Mouse (Mus musculus) hindbrain, embryonic 11.5 days (tissue): ENCODE data around the gene Cpt1c. TPM values are rescaled to one million over a fixed set of nuclear protein-coding genes. Genes with fewer than 3 reads are reported as not detected.

Experiments used
- ATAC-seq: fragments of 200-750 bp; cut with Nextera tagmentation; 2 replicates; pipeline ENCODE4 v1.8.0; 2017; ENCODE audit warnings: mild to moderate bottlenecking, moderate TSS enrichment, moderate library complexity; ENCODE audit not compliant: low FRiP score
- DNase-seq: peaks from one replicate; pipeline ENCODE4 v3.0.0-alpha.2; 2015; ENCODE audit warnings: low spot score
- H3K27ac ChIP-seq: fragments of 300-500 bp; sonication (generic); 2 replicates; pipeline ENCODE4 v1.5.1; 2014; ENCODE audit warnings: mild to moderate bottlenecking, low read depth, low read length
- H3K27me3 ChIP-seq: fragments of 300-500 bp; sonication (generic); 2 replicates; pipeline ENCODE4 v1.6.1; 2014; ENCODE audit warnings: mild to moderate bottlenecking, low read length, moderate library complexity, mixed read lengths; ENCODE audit not compliant: control insufficient read depth, insufficient read depth
- H3K36me3 ChIP-seq: fragments of 300-500 bp; sonication (generic); 2 replicates; pipeline ENCODE4 v1.6.1; 2014; ENCODE audit warnings: mild to moderate bottlenecking, low read length, moderate library complexity, mixed read lengths; ENCODE audit not compliant: control insufficient read depth, insufficient read depth
- H3K4me1 ChIP-seq: fragments of 300-500 bp; sonication (generic); replicated peaks from 2 replicates; pipeline ENCODE4 v1.6.1; 2014; ENCODE audit warnings: low read length, mixed read lengths; ENCODE audit not compliant: control insufficient read depth, insufficient read depth
- H3K4me2 ChIP-seq: fragments of 300-500 bp; sonication (generic); replicated peaks from 2 replicates; pipeline ENCODE4 v1.6.1; 2014; ENCODE audit warnings: mild to moderate bottlenecking, low read depth, low read length
- H3K4me3 ChIP-seq: fragments of 300-500 bp; sonication (generic); 2 replicates; pipeline ENCODE4 v1.5.1; 2014; ENCODE audit warnings: low read depth, low read length
- H3K9ac ChIP-seq: fragments of 300-500 bp; sonication (generic); 2 replicates; pipeline ENCODE4 v1.6.1; 2014; ENCODE audit warnings: low read depth, low read length
- H3K9me3 ChIP-seq: fragments of 300-500 bp; sonication (generic); 2 replicates; pipeline ENCODE4 v1.6.1; 2016; ENCODE audit warnings: low read length; ENCODE audit not compliant: control insufficient read depth
- WGBS: fragments of 180-500 bp; shearing (Covaris S2); extraction: QIAGEN DNeasy Blood & Tissue Kit; methylation state at CpG from one replicate; pipeline ENCODE4 v1.1.7; 2014; 5-methylcytosine and 5-hydroxymethylcytosine counted together
- polyA plus RNA-seq: library from polyadenylated mRNA; unstranded; fragments of >200 nt; fragmentation: Nextera tagmentation; extraction: Ambion mirVana; gene quantifications from 2 replicates; pipeline ENCODE4 v1.2.1, GENCODE M21; 2014

The Cpt1c gene
- polyA plus RNA-seq, 1 experiment from 2014 or later = 23.5 TPM

DNA sequence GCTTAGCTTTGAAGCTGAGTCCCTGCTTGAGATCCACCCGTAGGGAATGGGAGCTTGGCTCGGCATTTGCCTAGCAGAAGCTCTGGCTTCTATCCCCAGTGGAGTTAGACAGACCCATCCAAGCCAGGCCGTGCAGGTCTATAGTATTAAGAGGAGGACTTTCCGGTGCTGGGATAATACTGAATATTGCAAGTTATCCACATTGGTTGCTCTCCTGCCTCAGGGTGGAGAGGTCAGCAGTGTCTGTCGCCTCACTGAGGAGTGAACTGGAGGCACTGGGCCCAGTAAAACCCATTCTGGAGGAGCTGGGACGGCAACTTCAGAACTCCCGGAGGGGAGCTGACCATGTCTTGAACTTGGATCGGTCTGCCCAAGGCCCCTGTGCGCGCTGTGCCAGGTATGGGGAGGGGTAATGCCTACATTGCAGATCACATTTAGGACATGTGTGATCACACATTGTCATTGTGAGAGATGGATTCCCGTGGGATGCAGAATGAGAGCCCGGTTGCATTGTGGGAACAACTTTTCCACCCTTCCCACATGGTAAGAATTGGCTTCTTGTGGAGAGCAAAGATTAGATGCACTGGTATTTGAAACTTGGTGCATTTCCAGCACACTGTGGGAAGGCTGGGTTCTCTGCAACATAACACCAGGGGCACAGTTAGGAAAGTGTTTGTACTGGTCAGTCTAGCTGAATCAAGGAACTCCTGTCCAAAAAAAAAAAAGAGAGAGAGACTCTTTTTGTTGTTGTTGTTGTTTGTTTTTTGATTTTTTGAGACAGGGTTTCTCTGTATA, 20.4 kb downstream of the Cpt1c start:
- ATAC-seq (no peak), DNase-seq (no peak)
- no peak overlapping the region for H3K4me2 ChIP-seq
- H3K27me3 ChIP-seq = peaks cover 20% of the 10 kb centered on the region
- H3K4me3 ChIP-seq = no peak overlapping the region
- H3K27ac ChIP-seq = no peak overlapping the region
- no peaks in the 10 kb centered on the region for H3K36me3 ChIP-seq
- WGBS = 81% methylated on average over 12 of the region's 12 CpGs
- no peak overlapping the region for H3K9ac ChIP-seq
- no peaks in the 10 kb centered on the region for H3K4me1 ChIP-seq
- no peaks in the 10 kb centered on the region for H3K9me3 ChIP-seq

DNA sequence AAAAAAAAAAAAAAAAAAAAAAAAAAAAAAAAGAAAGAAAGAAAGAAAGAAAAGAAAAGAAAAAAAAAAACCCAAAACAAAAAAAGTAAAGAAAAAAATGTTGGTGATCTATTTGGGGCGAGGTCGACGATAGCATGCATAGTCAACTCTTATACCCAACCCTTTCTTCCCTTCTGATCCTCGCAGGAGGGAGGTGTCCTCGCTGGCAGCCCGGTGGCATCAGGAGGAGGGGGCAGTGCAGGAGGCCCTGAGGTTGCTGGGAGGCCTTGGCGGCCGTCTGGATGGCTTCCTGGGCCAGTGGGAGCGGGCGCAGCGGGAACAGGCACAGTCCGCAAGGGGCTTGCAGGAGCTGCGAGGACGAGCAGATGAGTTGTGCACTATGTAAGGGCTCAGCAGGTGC, 21.1 kb downstream of the Cpt1c start:
- H3K4me3 ChIP-seq = no peak overlapping the region
- H3K27ac ChIP-seq = no peak overlapping the region
- no peak overlapping the region for H3K9ac ChIP-seq
- peaks cover 20% of the 10 kb centered on the region for H3K27me3 ChIP-seq
- no peaks in the 10 kb centered on the region for H3K36me3 ChIP-seq
- 56% methylated on average over 14 of the region's 14 CpGs for WGBS
- H3K9me3 ChIP-seq = no peaks in the 10 kb centered on the region
- DNase-seq (no peak), ATAC-seq (no peak)
- no peak overlapping the region for H3K4me2 ChIP-seq
- no peaks in the 10 kb centered on the region for H3K4me1 ChIP-seq

DNA sequence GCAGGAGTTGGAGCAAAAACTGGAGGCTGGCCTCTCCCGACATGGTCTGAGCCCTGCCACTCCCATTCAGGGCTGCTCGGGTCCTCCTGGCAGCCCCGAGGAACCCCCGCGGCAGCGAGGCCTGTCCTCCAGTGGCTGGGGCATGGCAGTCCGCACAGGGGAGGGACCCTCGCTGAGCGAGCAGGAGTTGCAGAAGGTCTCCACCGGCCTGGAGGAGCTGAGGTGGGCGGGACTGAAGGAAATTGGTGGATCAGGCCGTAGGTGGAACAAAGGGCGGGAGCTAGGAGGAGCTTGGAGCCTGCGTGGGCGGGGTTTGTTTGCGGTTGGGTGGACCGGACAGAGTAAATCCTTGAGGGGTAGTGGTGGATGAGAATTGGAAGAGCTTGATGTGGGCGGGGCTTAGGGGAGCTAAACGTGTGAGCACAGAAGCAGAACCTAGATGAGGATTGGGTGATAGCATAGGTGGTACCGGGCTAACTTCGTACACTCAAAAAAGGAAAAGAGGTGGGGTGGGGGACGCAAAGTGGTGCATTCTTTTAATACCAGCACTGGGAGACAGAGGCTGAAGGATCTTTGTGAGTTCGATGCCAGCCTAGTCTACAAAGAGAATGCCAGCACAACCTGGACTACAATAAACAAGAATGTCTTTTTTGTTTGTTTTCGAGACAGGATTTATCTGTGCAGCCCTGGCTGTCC, 21.9 kb downstream of the Cpt1c start:
- 6% methylated on average over 24 of the region's 24 CpGs for WGBS

DNA sequence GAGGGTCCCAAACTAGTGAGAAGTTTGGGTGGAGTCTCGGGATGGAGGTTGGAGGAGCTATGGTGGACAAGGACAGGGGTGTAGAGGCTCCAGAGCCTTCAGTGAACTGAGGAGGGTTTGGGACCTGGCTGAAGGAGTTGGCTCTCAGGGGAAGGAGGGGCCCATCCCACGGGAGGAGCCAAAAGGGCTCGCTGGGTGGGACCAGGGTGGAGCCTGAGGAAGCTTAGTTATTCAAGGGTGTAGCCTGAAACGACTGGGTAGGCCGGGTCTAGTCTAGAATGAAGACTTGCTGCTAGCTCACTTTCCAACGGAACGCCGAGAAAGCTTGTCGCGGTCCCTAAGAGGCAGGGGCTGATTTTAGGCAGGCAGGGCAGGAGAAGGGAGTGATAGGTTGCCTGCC, 22.7 kb downstream of the Cpt1c start:
- H3K4me1 ChIP-seq = no peaks in the 10 kb centered on the region
- ATAC-seq = 0 out of 2 replicates have a peak, but pooled peaks have one; percentile 8

More for the DNA sequence above, 21.9 kb downstream of the Cpt1c start:
- peak; percentile 92 for DNase-seq
- Histone ChIP-seq H3K27me3 (peaks cover 20% of the 10 kb centered on the region), H3K9me3 (no peaks in the 10 kb centered on the region), H3K4me3 (peak overlapping the region; percentile 36), H3K4me2 (peak overlapping the region; percentile 69), H3K36me3 (no peaks in the 10 kb centered on the region), H3K9ac (peak overlapping the region; percentile 42), H3K27ac (no peak overlapping the region), H3K4me1 (no peaks in the 10 kb centered on the region)
- ATAC-seq = peak; percentile 83

DNA sequence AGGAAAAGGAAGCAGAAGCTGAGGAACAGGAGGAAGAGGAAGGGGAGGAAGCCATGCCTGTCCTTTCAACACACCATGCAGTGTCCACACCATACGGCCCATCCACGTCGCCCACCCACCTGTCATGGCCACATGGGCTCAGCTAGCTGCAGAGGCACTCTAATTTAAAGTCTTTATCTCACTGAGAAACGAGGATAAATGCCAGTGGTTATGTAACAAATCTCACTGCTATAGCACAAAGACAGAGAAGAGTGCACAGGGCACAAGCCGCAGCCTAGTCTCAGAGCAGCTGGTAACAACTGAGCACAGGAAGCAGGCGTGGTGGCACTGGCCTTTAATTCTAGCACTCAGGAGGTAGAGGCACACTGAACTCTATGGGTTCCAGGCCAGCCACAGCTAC, 24.7 kb downstream of the Cpt1c start:
- Histone ChIP-seq H3K27ac (no peak overlapping the region), H3K4me2 (no peak overlapping the region), H3K9me3 (no peaks in the 10 kb centered on the region), H3K4me1 (no peaks in the 10 kb centered on the region), H3K36me3 (no peaks in the 10 kb centered on the region), H3K9ac (no peak overlapping the region), H3K4me3 (no peak overlapping the region), H3K27me3 (peaks cover 20% of the 10 kb centered on the region)
- DNase-seq (no peak), ATAC-seq (no peak)
- 82% methylated on average over 6 of the region's 6 CpGs for WGBS

More for the DNA sequence above, 22.7 kb downstream of the Cpt1c start:
- Histone ChIP-seq H3K27me3 (peaks cover 20% of the 10 kb centered on the region), H3K27ac (no peak overlapping the region), H3K4me2 (peak overlapping the region; percentile 69), H3K36me3 (no peaks in the 10 kb centered on the region), H3K4me3 (peak overlapping the region; percentile 36; the same call in 1 of the 2 replicates), H3K9ac (no peak overlapping the region), H3K9me3 (no peaks in the 10 kb centered on the region)
- 0% methylated on average over 10 of the region's 10 CpGs for WGBS
- peak; percentile 51 for DNase-seq

DNA sequence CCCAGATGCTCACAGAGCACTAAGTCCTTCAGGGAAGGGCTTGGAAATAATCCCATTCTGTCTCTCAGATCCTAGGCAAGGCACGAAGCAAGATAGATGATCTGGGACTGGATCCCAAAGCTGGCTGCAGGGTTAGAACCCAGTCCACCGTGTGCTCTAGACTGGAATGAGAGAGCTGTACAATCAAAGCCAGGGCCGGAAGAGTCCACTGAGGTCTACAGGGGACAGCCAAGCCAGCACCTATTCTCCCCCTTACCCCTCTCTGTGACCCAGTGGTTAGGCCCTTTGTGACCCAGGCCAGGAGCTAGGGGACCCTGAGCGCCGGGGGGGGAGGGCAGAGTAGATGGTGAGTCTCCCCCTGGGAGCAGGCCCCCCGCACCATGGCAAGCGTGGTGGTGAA, 31.7 kb downstream of the Cpt1c start, which contains the start of gene Tsks:
TSS of gene Tsks (plus strand) at position 301 of the 400 bp plus-strand sequence.
- no peaks in the 10 kb centered on the region for H3K4me1 ChIP-seq
- DNase-seq = no peak
- no peaks in the 10 kb centered on the region for H3K9me3 ChIP-seq
- H3K27ac ChIP-seq = no peak within 1 kb of the TSS
- no peak for ATAC-seq
- no peak within 1 kb of the TSS for H3K4me3 ChIP-seq
- no peak within 1 kb of the TSS for H3K9ac ChIP-seq
- H3K36me3 ChIP-seq = no peaks in the 10 kb centered on the region
- no peak within 1 kb of the TSS for H3K4me2 ChIP-seq
- 85% methylated on average over 7 of the region's 7 CpGs for WGBS
- no peaks in the 10 kb centered on the region for H3K27me3 ChIP-seq

DNA sequence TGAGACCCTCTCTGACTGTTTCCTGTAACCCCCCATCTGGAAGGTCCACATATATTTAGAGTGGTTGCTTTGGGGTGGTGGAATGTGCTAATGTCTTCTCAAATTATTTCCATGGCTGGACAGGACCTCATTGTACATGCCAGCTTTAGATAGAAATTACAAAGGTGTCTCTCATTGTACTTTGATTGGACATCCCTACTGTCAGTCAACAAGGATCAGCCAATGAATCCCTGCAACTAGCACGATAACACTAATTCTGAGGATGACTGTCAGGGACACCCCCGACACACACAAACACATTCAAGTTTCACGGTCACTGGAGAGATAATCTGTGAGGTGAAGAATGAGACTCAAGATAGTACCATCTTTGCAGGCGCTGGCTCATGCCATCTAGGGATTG, 36.0 kb downstream of the Cpt1c start:
- H3K27me3 ChIP-seq = no peaks in the 10 kb centered on the region
- ATAC-seq (no peak), DNase-seq (no peak)
- no peak overlapping the region for H3K4me2 ChIP-seq
- no peak overlapping the region for H3K9ac ChIP-seq
- H3K27ac ChIP-seq = no peak overlapping the region
- H3K4me1 ChIP-seq = no peaks in the 10 kb centered on the region
- no peak overlapping the region for H3K4me3 ChIP-seq
- WGBS = 93% methylated on average over 4 of the region's 4 CpGs
- H3K36me3 ChIP-seq = no peaks in the 10 kb centered on the region
- H3K9me3 ChIP-seq = no peaks in the 10 kb centered on the region

DNA sequence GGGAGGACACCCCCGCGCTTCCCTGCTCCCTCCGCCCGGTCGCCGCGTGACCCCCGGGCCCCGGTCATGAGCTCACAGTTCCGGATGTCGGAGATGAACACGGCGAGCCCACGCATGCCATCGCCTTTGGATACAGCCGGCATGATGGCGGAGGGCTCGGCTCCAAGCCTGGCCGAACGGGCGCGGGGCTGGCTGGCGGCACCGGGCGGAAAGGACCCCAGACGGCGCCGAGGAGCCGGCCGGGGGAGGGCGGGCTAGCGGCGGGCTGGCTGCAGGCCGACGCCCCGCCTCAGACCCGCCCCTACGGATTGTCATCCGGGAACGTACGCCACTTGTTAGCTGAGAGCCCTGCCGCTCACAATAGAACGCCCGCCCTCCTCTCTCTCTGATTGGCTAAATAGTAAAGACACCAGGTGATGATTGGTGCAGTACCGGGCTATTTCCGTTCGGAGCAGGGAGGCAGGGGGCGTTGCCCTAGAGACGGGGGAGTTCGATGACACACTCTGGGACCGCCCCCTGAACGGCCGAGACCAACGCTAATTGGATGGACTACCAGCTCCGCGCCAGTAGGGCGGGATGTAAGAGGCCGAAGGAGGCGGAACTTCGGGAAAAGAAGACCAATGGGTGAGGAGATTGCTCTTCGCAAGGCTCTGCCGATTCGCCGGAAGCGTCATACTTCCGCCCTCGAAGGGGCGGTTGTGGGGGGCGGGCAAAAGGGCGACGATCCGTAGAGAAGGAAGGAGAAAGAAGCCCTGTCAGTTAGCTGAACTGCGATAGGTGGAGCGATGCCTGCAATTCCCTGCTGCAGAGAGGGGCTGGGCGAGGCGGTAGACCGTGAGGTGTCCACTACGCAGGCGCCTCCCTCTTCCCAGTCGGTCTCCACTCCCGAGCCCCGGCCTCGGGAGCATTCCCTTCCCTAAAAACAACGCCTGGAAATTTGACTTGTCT, 45.2 kb downstream of the Cpt1c start, which contains the start of gene Ap2a1:
TSS of gene Ap2a1 (minus strand) at position 293 of the 948 bp plus-strand sequence.
- H3K4me1 ChIP-seq = 0 out of 2 replicates have a peak, but pooled peaks cover 4% of the 10 kb centered on the region
- WGBS = under 1% methylated on average over 84 of the region's 84 CpGs
- peak within 1 kb of the TSS; percentile 90 for H3K27ac ChIP-seq
- no peaks in the 10 kb centered on the region; the same call in 1 of the 2 replicates for H3K9me3 ChIP-seq
- H3K4me3 ChIP-seq = peak within 1 kb of the TSS; percentile 98
- peak within 1 kb of the TSS; percentile 58 for H3K4me2 ChIP-seq
- peak within 1 kb of the TSS; percentile 88 for H3K9ac ChIP-seq
- peak; percentile 100 for ATAC-seq
- no peaks in the 10 kb centered on the region for H3K27me3 ChIP-seq
- no peaks in the 10 kb centered on the region; the same call in 1 of the 2 replicates for H3K36me3 ChIP-seq
- DNase-seq = peak; percentile 99
